Mouse (Mus musculus): ENCODE results near the gene Ankrd11. TPM values are rescaled to one million over a fixed set of nuclear protein-coding genes. Genes with fewer than 3 reads are reported as not detected.

Gene Ankrd11
- total and polyA plus RNA-seq, 3 experiments = 49.2 to 235 (median 87.7) TPM

GRCm38 (mm10) chr8:123043941-123044340 lies 1.9 kb upstream of the Ankrd11 start:
- H3K79me2 ChIP-seq (ENCODE audit: control insufficient read depth, insufficient read depth, low read length, poor library complexity) = peaks cover 46% of the 10 kb centered on the region
- H3K4me1 ChIP-seq (ENCODE audit: control insufficient read depth in 1 of 2, insufficient read depth in 2 of 2, low read length in 2 of 2) = peaks cover 0 to 12% of the 10 kb centered on the region in 2 experiments; a peak in 3 of 4 replicates
- H3K4me3 ChIP-seq (ENCODE audit: control insufficient read depth in 1 of 2, insufficient read depth in 1 of 2, low read depth in 2 of 2, low read length in 2 of 2) = peak overlapping the region in 1 of 2 experiments; percentile 84; a peak in 1 of 4 replicates
- no peak for DNase-seq (ENCODE audit: low read depth, low spot score)
- no peaks in the 10 kb centered on the region for H3K9me3 ChIP-seq (replicated peaks; ENCODE audit: insufficient read depth, low read length)
- peaks cover 0 to 25% of the 10 kb centered on the region in 2 experiments; a peak in 2 of 4 replicates for H3K36me3 ChIP-seq (ENCODE audit: control insufficient read depth in 1 of 2, insufficient read depth in 2 of 2, low read length in 2 of 2)
- H3K9ac ChIP-seq (ENCODE audit: control insufficient read depth, low read depth, low read length, poor library complexity, severe bottlenecking) = peak overlapping the region; percentile 89; the same call in 1 of the 2 replicates
- no peak overlapping the region for H3K27ac ChIP-seq (ENCODE audit: control insufficient read depth, low read depth, low read length)
- H3K27me3 ChIP-seq (ENCODE audit: control insufficient read depth in 1 of 2, insufficient read depth in 2 of 2, low read length in 2 of 2) = no peaks in the 10 kb centered on the region
- TF ChIP-seq MYB (IDR thresholded peaks at IDR 0.05; ENCODE audit: low read depth, low read length) = no peak
- TF ChIP-seq TAL1 (IDR thresholded peaks at IDR 0.05; ENCODE audit: low read length) = no peak
- no peak for TF ChIP-seq SIN3A (IDR thresholded peaks at IDR 0.05; ENCODE audit: low read length)
- no peak for TF ChIP-seq GATA1 (IDR thresholded peaks at IDR 0.05; ENCODE audit: low read depth, low read length)
- no peak for TF ChIP-seq TCF12 (IDR thresholded peaks at IDR 0.05; ENCODE audit: low read depth, low read length)
- TF ChIP-seq RAD21 (IDR thresholded peaks at IDR 0.05; ENCODE audit: low read depth, low read length) = no peak
- TF ChIP-seq MAFK (IDR thresholded peaks at IDR 0.05; ENCODE audit: borderline replicate concordance, low read depth, low read length) = no peak
- TF ChIP-seq USF1 (IDR thresholded peaks at IDR 0.05; ENCODE audit: low read depth, low read length) = no peak
- TF ChIP-seq JUND (IDR thresholded peaks at IDR 0.05; ENCODE audit: low read depth, low read length) = no peak
- no peak for TF ChIP-seq MAX (IDR thresholded peaks at IDR 0.05; ENCODE audit: low read length)
- TF ChIP-seq ZMIZ1 (IDR thresholded peaks at IDR 0.05; ENCODE audit: low read depth, low read length) = no peak
- no peak for TF ChIP-seq CHD1 (IDR thresholded peaks at IDR 0.05; ENCODE audit: low read depth, low read length)
- no peak for TF ChIP-seq POLR2A (IDR thresholded peaks at IDR 0.05; ENCODE audit: control insufficient read depth in 1 of 2, insufficient read depth in 1 of 2, low read depth in 1 of 2, low read length in 2 of 2, poor library complexity in 1 of 2)
- TF ChIP-seq UBTF (IDR thresholded peaks at IDR 0.05; ENCODE audit: borderline replicate concordance, insufficient read depth, low read depth, low read length) = no peak
- no peak for TF ChIP-seq CHD2 (IDR thresholded peaks at IDR 0.05; ENCODE audit: low read length)
- TF ChIP-seq SMC3 (IDR thresholded peaks at IDR 0.05; ENCODE audit: low read depth, low read length) = no peak
- TF ChIP-seq ZC3H11A (IDR thresholded peaks at IDR 0.05; ENCODE audit: low read depth, low read length) = no peak
- TF ChIP-seq NRF1 (IDR thresholded peaks at IDR 0.05; ENCODE audit: insufficient read depth, low read depth, low read length, poor library complexity, severe bottlenecking) = no peak

- Histone ChIP-seq H3K36me3 (ENCODE audit: control insufficient read depth in 1 of 2, insufficient read depth in 2 of 2, low read length in 2 of 2) (peaks cover 0 to 33% of the 10 kb centered on the region in 2 experiments; a peak in 2 of 4 replicates), H3K27me3 (ENCODE audit: control insufficient read depth in 1 of 2, insufficient read depth in 2 of 2, low read length in 2 of 2) (no peaks in the 10 kb centered on the region), H3K4me3 (ENCODE audit: control insufficient read depth in 1 of 2, insufficient read depth in 1 of 2, low read depth in 2 of 2, low read length in 2 of 2) (peak overlapping the region; percentile 84 to 87), H3K27ac (ENCODE audit: control insufficient read depth, low read depth, low read length) (peak overlapping the region; percentile 87), H3K9me3 (replicated peaks; ENCODE audit: insufficient read depth, low read length) (no peaks in the 10 kb centered on the region), H3K79me2 (ENCODE audit: control insufficient read depth, insufficient read depth, low read length, poor library complexity) (peaks cover 54% of the 10 kb centered on the region), H3K4me1 (ENCODE audit: control insufficient read depth in 1 of 2, insufficient read depth in 2 of 2, low read length in 2 of 2) (peaks cover 4 to 16% of the 10 kb centered on the region in 2 experiments), H3K9ac (ENCODE audit: control insufficient read depth, low read depth, low read length, poor library complexity, severe bottlenecking) (peak overlapping the region; percentile 89)
- no peak for TF ChIP-seq USF1 (IDR thresholded peaks at IDR 0.05; ENCODE audit: low read depth, low read length)
- TF ChIP-seq UBTF (IDR thresholded peaks at IDR 0.05; ENCODE audit: borderline replicate concordance, insufficient read depth, low read depth, low read length) = no peak
- TF ChIP-seq TAL1 (IDR thresholded peaks at IDR 0.05; ENCODE audit: low read length) = no peak
- no peak for TF ChIP-seq HCFC1 (IDR thresholded peaks at IDR 0.05; ENCODE audit: low read depth, low read length)
- no peak for TF ChIP-seq GABPA (IDR thresholded peaks at IDR 0.05; ENCODE audit: low read depth, low read length)
- 0 out of 2 replicates have a peak, but pooled peaks have one; percentile 3 for TF ChIP-seq CHD1 (IDR thresholded peaks at IDR 0.05; ENCODE audit: low read depth, low read length)
- no peak for TF ChIP-seq CHD2 (IDR thresholded peaks at IDR 0.05; ENCODE audit: low read length)
- peak; percentile 49; the same call in 1 of the 2 replicates for TF ChIP-seq BHLHE40 (IDR thresholded peaks at IDR 0.05; ENCODE audit: borderline replicate concordance, low read depth, low read length)
- no peak for TF ChIP-seq EP300 (IDR thresholded peaks at IDR 0.05; ENCODE audit: low read depth in 1 of 2, low read length in 2 of 2)
- no peak for TF ChIP-seq GATA1 (IDR thresholded peaks at IDR 0.05; ENCODE audit: low read depth, low read length)
- no peak for TF ChIP-seq MAFK (IDR thresholded peaks at IDR 0.05; ENCODE audit: borderline replicate concordance, low read depth, low read length)
- no peak for TF ChIP-seq SIN3A (IDR thresholded peaks at IDR 0.05; ENCODE audit: low read length)
- TF ChIP-seq RCOR1 (IDR thresholded peaks at IDR 0.05; ENCODE audit: low read depth, low read length) = no peak
- no peak for TF ChIP-seq CTCF (IDR thresholded peaks at IDR 0.05 in 2 of 3, conservative IDR thresholded peaks at IDR 0.05 in 1 of 3; ENCODE audit: control insufficient read depth in 1 of 3, insufficient read depth in 1 of 3, low read depth in 2 of 3, low read length in 3 of 3, poor library complexity in 1 of 3, severe bottlenecking in 1 of 3)
- TF ChIP-seq MYC (IDR thresholded peaks at IDR 0.05; ENCODE audit: low read depth, low read length) = peak; percentile 70; the same call in 1 of the 2 replicates
- peak; percentile 55; the same call in 1 of the 2 replicates for TF ChIP-seq MAX (IDR thresholded peaks at IDR 0.05; ENCODE audit: low read length)
- peak; percentile 52 for DNase-seq (ENCODE audit: low read depth, low spot score)
Observed at GRCm38 (mm10) chr8:123042974-123043625, 1.0 kb upstream of the Ankrd11 start.
